Mouse (Mus musculus): Measurements from ENCODE around the gene Ankrd42.
A peak's percentile ranks its signal among the peaks of the same experiment; 100 is the strongest.

The Ankrd42 gene

GRCm38 (mm10) chr7:92637021-92637625 lies at the start of gene Ankrd42:
Gene Ankrd42, minus strand, starts transcription at chr7:92637142.
- peak; percentile 81 to 93 for DNase-seq (ENCODE audit: low spot score in 2 of 2)

GRCm38 (mm10) chr7:92677346-92677745 lies 40.4 kb upstream of the Ankrd42 start:
- DNase-seq (ENCODE audit: low spot score in 2 of 2): no peak

DNA sequence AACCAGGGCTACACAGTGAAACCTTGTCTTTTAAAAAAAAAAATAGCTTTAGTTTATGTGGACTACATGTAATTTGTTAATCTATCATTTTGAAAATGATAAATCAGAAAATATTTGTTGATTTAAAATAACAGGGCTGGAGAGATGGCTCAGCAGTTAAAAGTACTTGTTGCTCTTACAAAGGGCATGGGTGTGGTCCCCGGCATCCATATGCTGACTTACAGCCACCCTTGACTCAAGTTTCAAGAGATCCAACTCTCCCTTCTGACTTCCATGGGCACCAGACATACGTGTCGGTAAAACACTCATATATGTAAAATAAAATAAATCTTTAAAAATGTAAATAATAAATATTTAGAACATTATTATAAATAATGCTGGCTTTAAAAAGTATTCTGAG lies 38.2 kb upstream of the Ankrd42 start:
- DNase-seq (ENCODE audit: low spot score in 2 of 2): no peak

DNA sequence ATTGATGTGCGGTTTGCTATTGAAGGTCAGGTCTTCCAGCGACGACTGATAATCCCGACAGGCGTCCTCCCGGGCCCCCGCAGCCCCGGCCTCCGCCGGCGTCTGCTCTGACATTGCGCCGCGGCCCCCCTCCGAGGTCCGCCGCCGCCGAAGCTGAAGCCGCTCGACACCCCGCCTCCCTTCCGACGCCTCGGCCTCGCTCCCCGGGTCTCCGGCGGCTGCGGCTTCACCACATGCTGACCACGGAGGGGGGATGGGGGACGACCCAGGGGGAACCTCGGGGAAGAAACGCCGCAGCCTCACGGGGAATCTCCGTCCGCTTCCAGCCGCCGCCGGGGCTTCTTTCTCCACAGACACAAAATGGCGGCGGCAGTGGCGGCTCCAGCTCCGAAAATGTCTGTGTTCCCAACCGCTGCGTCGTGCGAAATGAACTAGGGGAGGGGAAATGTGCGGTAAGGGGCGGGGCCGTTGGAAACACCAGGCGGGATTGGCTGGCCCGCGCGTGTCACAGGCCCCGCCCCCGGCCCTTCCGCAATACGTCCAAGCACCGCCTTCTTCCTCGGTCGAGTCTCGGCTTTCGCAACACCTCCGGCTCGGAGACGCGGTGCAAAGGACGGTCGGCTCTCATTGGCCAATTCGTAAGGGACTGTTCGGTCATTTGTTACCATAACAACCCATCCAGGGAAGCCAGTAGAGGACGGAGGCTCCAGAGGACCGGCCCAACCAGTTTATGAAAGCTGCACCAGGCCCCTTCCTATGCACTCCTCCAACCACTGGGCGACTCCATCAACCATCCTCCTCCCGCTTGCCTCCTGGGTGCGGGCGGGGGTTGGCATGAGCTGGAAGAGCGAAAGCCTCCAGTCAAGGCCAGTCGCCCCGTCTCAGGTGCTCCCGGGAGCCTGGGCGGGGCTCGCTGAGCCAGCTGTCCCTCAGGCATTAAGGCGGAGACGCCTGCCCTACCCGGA lies 32.8 kb upstream of the Ankrd42 start, which contains the start of gene Pcf11:
Pcf11 (minus strand) TSS at position 428 of the 965 bp plus-strand sequence.
- peak; percentile 96 to 98 for DNase-seq (ENCODE audit: low spot score in 2 of 2)

GRCm38 (mm10) chr7:92668791-92669506 lies 32.0 kb upstream of the Ankrd42 start:
- peak; percentile 69 to 79 for DNase-seq (ENCODE audit: low spot score in 2 of 2)

GRCm38 (mm10) chr7:92666274-92666820 lies 29.4 kb upstream of the Ankrd42 start:
- peak in 1 of 2 experiments; percentile 24 for DNase-seq (ENCODE audit: low spot score in 2 of 2)

- no peak for DNase-seq (ENCODE audit: low spot score in 2 of 2)
Observed at GRCm38 (mm10) chr7:92658050-92658449, 21.1 kb upstream of the Ankrd42 start.

DNA sequence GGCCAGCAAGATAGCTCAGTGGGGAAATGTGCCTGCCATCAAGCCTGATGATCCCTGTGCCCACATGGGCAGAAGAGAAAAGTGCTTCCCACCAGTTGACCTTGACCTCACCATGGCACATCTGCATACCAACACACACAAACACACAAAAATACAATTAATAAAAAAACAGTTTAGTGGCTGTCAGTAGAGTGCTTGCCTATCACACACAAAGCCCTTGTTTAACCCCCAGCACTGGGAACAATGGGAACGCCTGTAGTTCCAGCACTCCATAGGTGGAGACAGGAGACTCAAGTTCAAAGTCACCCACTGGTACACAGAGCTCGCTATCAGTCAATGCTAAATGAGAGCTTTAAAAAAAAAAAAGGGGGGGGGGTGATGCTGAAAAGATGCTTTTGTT lies 19.4 kb upstream of the Ankrd42 start:
- DNase-seq (ENCODE audit: low spot score in 2 of 2): no peak

DNA sequence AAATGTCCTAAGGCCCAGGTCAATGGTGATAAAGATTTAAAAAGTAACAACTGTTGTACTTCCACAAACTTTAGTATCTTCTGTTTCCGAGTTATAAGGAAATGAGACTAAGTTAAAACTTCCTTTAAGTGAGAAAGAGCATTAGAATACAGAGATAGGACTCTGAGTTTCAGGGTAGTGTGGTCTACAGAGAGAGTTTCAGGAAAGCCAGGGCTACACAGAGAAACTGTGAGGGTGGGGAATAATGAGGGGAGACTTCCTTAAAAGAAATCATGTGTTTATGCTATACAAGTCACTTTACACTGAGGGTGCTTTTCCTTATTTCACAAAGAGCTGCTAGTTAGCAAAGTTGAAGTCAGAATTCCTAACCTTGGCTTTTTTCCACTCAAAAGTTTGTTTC lies 16.4 kb upstream of the Ankrd42 start:
- DNase-seq (ENCODE audit: low spot score in 2 of 2): no peak

- no peak for DNase-seq (ENCODE audit: low spot score in 2 of 2)
Observed at GRCm38 (mm10) chr7:92647790-92648189, 10.8 kb upstream of the Ankrd42 start.

DNA sequence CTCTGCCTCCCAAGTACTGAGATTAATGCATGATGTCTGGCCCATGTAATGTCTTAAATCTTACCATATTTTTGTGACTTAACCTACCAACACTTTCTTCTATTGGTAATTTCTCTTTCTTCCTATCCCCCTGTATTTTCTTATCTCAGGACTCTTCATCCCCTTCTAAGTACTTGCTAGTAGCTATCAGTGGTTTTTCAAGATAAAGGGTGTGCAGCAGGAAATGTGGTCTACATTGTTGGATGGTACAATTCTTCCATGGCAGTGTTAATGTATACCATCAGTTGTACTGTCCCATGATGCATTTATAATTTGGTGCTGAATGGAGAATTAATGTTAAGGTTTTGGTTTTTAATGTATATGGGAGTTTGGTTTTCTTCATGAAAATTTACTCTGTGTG lies 5.4 kb upstream of the Ankrd42 start:
- DNase-seq (ENCODE audit: low spot score in 2 of 2): no peak

- no peak for DNase-seq (ENCODE audit: low spot score in 2 of 2)
Observed at GRCm38 (mm10) chr7:92638050-92638449, 1.1 kb upstream of the Ankrd42 start.

- DNase-seq (ENCODE audit: low spot score in 2 of 2): no peak
Observed at GRCm38 (mm10) chr7:92636295-92637011, 489 bp downstream of the Ankrd42 start.

DNA sequence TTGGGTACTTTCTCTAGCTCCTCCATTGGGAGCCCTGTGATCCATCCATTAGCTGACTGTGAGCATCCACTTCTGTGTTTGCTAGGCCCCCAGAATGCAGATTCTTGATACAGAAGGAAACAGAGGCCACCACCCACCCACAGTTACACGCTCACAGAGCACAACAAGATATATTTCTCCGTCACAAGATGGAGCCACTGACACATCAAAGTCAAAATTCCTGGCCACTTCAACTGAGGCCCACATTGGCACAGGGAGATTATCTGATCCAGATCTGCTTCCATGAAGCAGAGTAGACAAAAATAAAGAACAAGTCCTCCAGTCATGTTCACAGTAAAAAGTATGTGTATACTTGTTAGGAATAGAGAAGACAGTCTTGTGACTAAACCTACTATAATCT lies 6.8 kb downstream of the Ankrd42 start:
- DNase-seq (ENCODE audit: low spot score in 2 of 2): no peak

GRCm38 (mm10) chr7:92624488-92624887 lies 12.5 kb downstream of the Ankrd42 start:
- no peak for DNase-seq (ENCODE audit: low spot score in 2 of 2)

DNA sequence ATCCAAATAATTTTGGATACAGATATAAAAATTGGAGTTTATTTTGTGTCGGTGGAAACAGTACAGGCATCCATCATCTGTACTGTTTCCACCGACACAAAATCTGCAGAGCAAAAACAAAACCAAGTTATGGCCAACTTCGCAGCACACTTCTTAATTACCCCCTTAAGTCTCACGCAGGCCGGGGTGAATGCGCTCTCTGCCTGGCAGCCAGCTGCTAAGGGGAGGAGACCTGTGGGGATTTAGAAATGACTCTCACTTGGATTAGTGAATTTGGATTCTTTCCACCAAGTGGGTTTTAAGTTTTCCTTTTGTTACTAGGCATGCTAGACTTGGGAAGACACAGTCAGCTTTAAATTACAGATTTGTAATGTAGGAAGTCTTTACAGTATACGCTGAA lies 26.1 kb downstream of the Ankrd42 start:
- DNase-seq (ENCODE audit: low spot score in 2 of 2): no peak

- DNase-seq (ENCODE audit: low spot score in 2 of 2): no peak
Observed at GRCm38 (mm10) chr7:92604961-92605360, 32.0 kb downstream of the Ankrd42 start.

- no peak for DNase-seq (ENCODE audit: low spot score in 2 of 2)
Observed at GRCm38 (mm10) chr7:92590842-92591241, 46.1 kb downstream of the Ankrd42 start.

- no peak for DNase-seq (ENCODE audit: low spot score in 2 of 2)
Observed at GRCm38 (mm10) chr7:92589986-92590385, 47.0 kb downstream of the Ankrd42 start.

DNA sequence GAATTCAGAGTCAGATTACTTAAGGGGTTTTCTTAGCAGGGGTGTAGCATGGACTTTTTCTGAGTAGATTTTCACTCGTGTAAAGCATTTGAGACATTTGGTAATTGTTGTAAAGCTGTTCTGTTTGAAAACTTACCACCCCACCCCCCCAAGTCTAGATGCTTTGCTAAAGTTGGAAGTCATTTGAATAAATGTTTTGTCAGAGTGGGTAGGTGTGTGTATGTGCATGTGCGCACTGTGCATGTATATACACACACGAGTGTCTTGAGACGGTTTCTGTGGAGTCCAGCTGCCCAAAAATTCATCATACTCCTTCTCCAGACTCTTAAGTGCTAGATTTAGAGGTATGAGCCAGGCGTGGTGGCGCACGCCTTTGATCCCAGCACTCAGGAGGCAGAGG lies 53.4 kb downstream of the Ankrd42 start:
- no peak for DNase-seq (ENCODE audit: low spot score in 2 of 2)

DNA sequence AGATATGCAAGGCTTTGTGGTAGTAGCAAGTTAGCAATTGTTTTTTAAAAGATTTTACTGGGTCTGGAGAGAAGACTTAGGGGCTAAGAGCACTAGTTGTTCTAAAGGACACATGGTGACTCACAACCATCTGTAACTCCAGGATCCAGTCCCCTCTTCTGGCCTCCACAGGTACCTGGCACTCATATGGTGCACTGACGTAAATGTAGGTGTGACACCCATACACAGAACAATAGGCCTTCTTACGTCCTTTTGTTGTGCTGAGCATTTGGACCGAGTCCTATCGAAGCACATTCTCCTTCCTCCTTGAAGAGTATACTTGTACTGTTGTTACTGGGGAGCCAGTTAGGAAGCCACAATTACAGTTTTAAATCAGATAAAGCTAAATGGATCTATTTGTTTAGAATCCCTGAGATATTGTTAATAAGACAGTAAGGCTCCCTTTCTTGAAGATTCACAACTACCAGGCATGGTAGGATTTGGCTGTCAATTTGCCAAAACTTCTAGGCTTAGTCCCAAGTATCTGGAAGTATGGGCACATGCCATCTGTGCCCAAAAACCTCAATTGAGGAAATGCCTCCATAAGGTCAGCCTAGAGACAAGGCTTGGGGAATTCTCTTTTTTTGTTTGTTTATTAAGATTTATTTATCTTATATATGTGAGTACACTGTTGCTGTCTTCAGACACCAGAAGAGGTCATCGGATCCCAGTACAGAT lies 56.3 kb downstream of the Ankrd42 start:
- DNase-seq (ENCODE audit: low spot score in 2 of 2): no peak

All from spleen, postnatal 10 days (tissue).